Mouse (Mus musculus): ENCODE measurements around the gene Nlgn1.
"Not testable (repeated sequence)": the region's sequence is repeated elsewhere in the genome, so short reads cannot be mapped to it uniquely, and the experiment has no call there.

Gene Nlgn1

GRCm38 (mm10) chr3:25575526-25575925 lies 756.7 kb downstream of the Nlgn1 start:
- DNase-seq, result no peak

GRCm38 (mm10) chr3:25574840-25575239 lies 757.4 kb downstream of the Nlgn1 start:
- DNase-seq, result no peak

- DNase-seq, result not testable (repeated sequence)
Observed at GRCm38 (mm10) chr3:25558513-25558912, 773.7 kb downstream of the Nlgn1 start.

- not testable (repeated sequence) for DNase-seq
Observed at GRCm38 (mm10) chr3:25549097-25549496, 783.2 kb downstream of the Nlgn1 start.

- DNase-seq, result not testable (repeated sequence)
Observed at GRCm38 (mm10) chr3:25524236-25524635, 808.0 kb downstream of the Nlgn1 start.

GRCm38 (mm10) chr3:25463051-25463450 lies 869.2 kb downstream of the Nlgn1 start:
- DNase-seq, result no peak

GRCm38 (mm10) chr3:25456250-25456860 lies 875.9 kb downstream of the Nlgn1 start:
- no peak for DNase-seq

- DNase-seq, result no peak
Observed at GRCm38 (mm10) chr3:25452314-25452713, 879.9 kb downstream of the Nlgn1 start.

GRCm38 (mm10) chr3:25450471-25450870 lies 881.8 kb downstream of the Nlgn1 start:
- no peak for DNase-seq

GRCm38 (mm10) chr3:25449356-25449755 lies 882.9 kb downstream of the Nlgn1 start:
- DNase-seq, result no peak

GRCm38 (mm10) chr3:25447181-25447580 lies 885.1 kb downstream of the Nlgn1 start:
- DNase-seq, result no peak

GRCm38 (mm10) chr3:25443657-25444056 lies 888.6 kb downstream of the Nlgn1 start:
- DNase-seq, result no peak

- no peak for DNase-seq
Observed at GRCm38 (mm10) chr3:25442617-25443016, 889.6 kb downstream of the Nlgn1 start.

GRCm38 (mm10) chr3:25426931-25427330 lies 905.3 kb downstream of the Nlgn1 start:
- DNase-seq, result no peak

GRCm38 (mm10) chr3:25412003-25412402 lies 920.3 kb downstream of the Nlgn1 start:
- DNase-seq, result no peak
